Mouse (Mus musculus): ENCODE measurements around the gene 5730522E02Rik.

GRCm38 (mm10) chr11:25862686-25863085 lies 347.9 kb downstream of the 5730522E02Rik start:
- TF ChIP-seq E2F4 (IDR thresholded peaks at IDR 0.05; ENCODE audit: insufficient read depth) (no peak), MYOD1 (IDR thresholded peaks at IDR 0.05; ENCODE audit: control insufficient read depth in 1 of 3, insufficient read length in 2 of 3, low read depth in 2 of 3) (no peak), POLR2AphosphoS2 (IDR thresholded peaks at IDR 0.05; ENCODE audit: insufficient read length, low read depth) (no peak), POLR2A (IDR thresholded peaks at IDR 0.05; ENCODE audit: insufficient read length, low read depth) (no peak), MYOG (IDR thresholded peaks at IDR 0.05; ENCODE audit: control insufficient read depth in 1 of 3, insufficient read depth in 1 of 3, insufficient read length in 2 of 3, low read depth in 2 of 3) (no peak), REST (IDR thresholded peaks at IDR 0.05; ENCODE audit: insufficient read depth, insufficient read length) (no peak), TCF12 (IDR thresholded peaks at IDR 0.05; ENCODE audit: insufficient read depth, poor library complexity, severe bottlenecking) (no peak), TCF3 (IDR thresholded peaks at IDR 0.05; ENCODE audit: insufficient read length, low read depth) (no peak), CEBPB (IDR thresholded peaks at IDR 0.05; ENCODE audit: insufficient read depth, poor library complexity, severe bottlenecking) (no peak), MAX (IDR thresholded peaks at IDR 0.05; ENCODE audit: low read depth) (no peak), USF1 (IDR thresholded peaks at IDR 0.05; ENCODE audit: low read depth) (no peak)

Data from myocyte (in vitro differentiated cells).